Mouse (Mus musculus): ENCODE measurements around the gene Phf7. TPM values are rescaled to one million over a fixed set of nuclear protein-coding genes. Genes with fewer than 3 reads are reported as not detected.

Gene Phf7
- polyA plus RNA-seq, 1 experiment from 2014 or later, result 6.3 TPM

DNA sequence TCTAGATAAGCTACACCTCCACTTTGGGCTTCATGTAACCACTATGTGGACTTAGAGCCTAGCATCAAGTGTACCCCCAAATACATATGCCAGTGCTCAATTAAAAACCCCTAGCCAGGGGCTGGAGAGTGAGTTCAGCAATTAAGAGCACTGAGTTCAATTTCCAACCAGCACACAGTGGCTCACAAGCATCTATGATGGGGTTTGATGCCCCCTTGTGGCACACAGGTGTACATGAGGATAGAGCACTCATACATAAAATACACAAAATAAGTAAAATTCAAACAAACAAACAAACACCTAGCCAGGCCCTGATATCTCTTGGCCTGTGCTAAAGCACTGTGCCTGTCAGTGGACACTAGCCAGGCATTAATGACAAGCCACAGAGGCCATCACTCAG is 55.1 kb downstream of the Phf7 start:
- H3K4me2 ChIP-seq (ENCODE audit: low read depth, low read length), result no peak overlapping the region
- H3K9me3 ChIP-seq (replicated peaks; ENCODE audit: control insufficient read depth, low read length), result no peaks in the 10 kb centered on the region
- no peaks in the 10 kb centered on the region for H3K27me3 ChIP-seq (ENCODE audit: control insufficient read depth, insufficient read depth, low read depth, low read length)
- H3K27ac ChIP-seq (ENCODE audit: low read length), result 0 out of 2 replicates have a peak overlapping the region, but pooled peaks have one; percentile 3
- no peak overlapping the region for H3K9ac ChIP-seq (ENCODE audit: low read depth, low read length)
- no peak overlapping the region for H3K4me3 ChIP-seq (ENCODE audit: low read depth, low read length)
- ATAC-seq (ENCODE audit: low read depth), result no peak
- peaks cover 20% of the 10 kb centered on the region for H3K4me1 ChIP-seq (ENCODE audit: control insufficient read depth, low read depth, low read length)
- H3K36me3 ChIP-seq (ENCODE audit: control insufficient read depth, insufficient read depth), result peaks cover 12% of the 10 kb centered on the region

DNA sequence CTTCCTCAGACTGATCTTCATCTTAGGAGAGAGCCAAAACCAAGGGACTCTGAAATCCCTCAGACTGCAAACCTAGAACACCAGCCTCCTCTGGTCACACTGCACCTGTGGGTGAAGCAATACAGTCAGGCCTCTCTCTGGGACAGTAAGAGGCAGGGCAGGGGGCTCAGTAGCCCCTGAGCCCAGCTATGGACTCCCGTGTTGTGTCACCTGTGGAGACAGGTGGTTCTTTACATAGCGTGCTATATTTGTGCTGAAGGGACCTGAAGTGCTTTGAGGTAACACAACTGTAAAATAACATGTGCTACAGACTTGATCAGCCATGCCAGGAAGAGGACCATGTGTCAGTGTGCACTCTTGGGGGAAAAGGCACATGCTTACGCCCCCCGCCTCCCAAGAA is 55.6 kb downstream of the Phf7 start:
- ATAC-seq (ENCODE audit: low read depth), result no peak
- 74% methylated on average over 4 of the region's 4 CpGs for WGBS (ENCODE audit: insufficient replicate concordance)

DNA sequence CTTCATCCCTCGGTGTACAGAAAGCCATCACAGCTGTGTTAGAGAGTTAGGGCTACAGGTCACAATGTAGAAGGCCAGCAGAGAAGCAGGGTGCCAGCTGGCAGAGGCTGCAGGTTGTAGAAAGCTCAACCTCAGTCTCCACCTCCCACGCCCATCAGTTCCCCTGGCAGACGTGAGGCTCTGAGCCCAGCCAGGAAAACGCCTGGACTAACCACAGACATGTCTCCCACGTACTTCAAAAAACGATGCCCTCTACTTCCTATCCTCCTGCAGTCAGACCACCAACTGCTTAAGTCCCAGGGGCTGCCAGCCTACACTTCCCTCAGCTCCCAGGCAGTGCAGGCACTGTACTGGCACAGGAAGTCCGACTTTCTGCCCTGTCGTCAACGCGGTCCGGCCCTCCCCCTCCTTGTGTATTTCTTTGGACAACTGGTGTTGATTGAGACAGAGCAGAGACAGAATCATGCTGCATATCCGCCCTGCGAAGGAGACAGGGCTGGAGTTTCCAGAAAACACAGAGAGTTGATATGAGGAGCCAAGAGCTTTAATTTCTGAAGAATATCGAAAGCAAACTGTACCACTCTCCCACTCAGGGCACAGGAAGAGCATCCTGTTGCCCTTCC is 56.1 kb downstream of the Phf7 start:
- Histone ChIP-seq H3K4me2 (ENCODE audit: low read depth, low read length) (no peak overlapping the region), H3K9me3 (replicated peaks; ENCODE audit: control insufficient read depth, low read length) (no peaks in the 10 kb centered on the region), H3K4me1 (ENCODE audit: control insufficient read depth, low read depth, low read length) (peaks cover 20% of the 10 kb centered on the region), H3K27me3 (ENCODE audit: control insufficient read depth, insufficient read depth, low read depth, low read length) (no peaks in the 10 kb centered on the region), H3K27ac (ENCODE audit: low read length) (peak overlapping the region; percentile 48), H3K9ac (ENCODE audit: low read depth, low read length) (no peak overlapping the region), H3K4me3 (ENCODE audit: low read depth, low read length) (no peak overlapping the region), H3K36me3 (ENCODE audit: control insufficient read depth, insufficient read depth) (peaks cover 20% of the 10 kb centered on the region)
- WGBS (ENCODE audit: insufficient replicate concordance), result 54% methylated on average over 14 of the region's 14 CpGs
- ATAC-seq (ENCODE audit: low read depth), result no peak

More for the DNA sequence above, 55.6 kb downstream of the Phf7 start:
- H3K9me3 ChIP-seq (replicated peaks; ENCODE audit: control insufficient read depth, low read length), result no peaks in the 10 kb centered on the region
- H3K27me3 ChIP-seq (ENCODE audit: control insufficient read depth, insufficient read depth, low read depth, low read length), result no peaks in the 10 kb centered on the region
- peaks cover 17% of the 10 kb centered on the region for H3K36me3 ChIP-seq (ENCODE audit: control insufficient read depth, insufficient read depth)
- peaks cover 20% of the 10 kb centered on the region for H3K4me1 ChIP-seq (ENCODE audit: control insufficient read depth, low read depth, low read length)
- no peak overlapping the region for H3K4me3 ChIP-seq (ENCODE audit: low read depth, low read length)
- no peak overlapping the region for H3K9ac ChIP-seq (ENCODE audit: low read depth, low read length)
- H3K4me2 ChIP-seq (ENCODE audit: low read depth, low read length), result no peak overlapping the region
- peak overlapping the region; percentile 48 for H3K27ac ChIP-seq (ENCODE audit: low read length)

DNA sequence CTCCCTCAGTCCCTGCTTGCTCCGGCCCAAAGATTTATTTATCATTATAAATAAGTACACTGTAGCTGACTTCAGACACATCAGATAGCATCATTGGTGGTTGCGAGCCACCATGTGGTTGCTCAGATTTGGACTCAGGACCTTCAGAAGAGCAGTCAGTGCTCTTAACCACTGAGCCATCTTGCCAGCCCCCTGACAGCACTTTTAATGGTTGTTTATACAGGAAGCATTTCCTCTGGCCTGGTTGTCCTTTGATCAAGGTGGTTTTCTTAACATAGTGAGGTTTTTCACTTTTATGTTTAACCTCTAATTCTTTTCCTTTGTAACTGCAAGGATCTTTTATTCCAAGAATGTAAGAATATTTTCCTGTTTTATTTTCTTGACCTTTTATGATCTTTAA is 56.7 kb downstream of the Phf7 start:
- no peak overlapping the region for H3K9ac ChIP-seq (ENCODE audit: low read depth, low read length)
- ATAC-seq (ENCODE audit: low read depth), result no peak
- H3K27ac ChIP-seq (ENCODE audit: low read length), result no peak overlapping the region
- no peaks in the 10 kb centered on the region for H3K27me3 ChIP-seq (ENCODE audit: control insufficient read depth, insufficient read depth, low read depth, low read length)
- H3K4me1 ChIP-seq (ENCODE audit: control insufficient read depth, low read depth, low read length), result peaks cover 20% of the 10 kb centered on the region
- H3K36me3 ChIP-seq (ENCODE audit: control insufficient read depth, insufficient read depth), result peaks cover 20% of the 10 kb centered on the region
- WGBS (ENCODE audit: insufficient replicate concordance), result 43% methylated on average over 2 of the region's 2 CpGs
- no peaks in the 10 kb centered on the region for H3K9me3 ChIP-seq (replicated peaks; ENCODE audit: control insufficient read depth, low read length)
- no peak overlapping the region for H3K4me3 ChIP-seq (ENCODE audit: low read depth, low read length)
- no peak overlapping the region for H3K4me2 ChIP-seq (ENCODE audit: low read depth, low read length)

DNA sequence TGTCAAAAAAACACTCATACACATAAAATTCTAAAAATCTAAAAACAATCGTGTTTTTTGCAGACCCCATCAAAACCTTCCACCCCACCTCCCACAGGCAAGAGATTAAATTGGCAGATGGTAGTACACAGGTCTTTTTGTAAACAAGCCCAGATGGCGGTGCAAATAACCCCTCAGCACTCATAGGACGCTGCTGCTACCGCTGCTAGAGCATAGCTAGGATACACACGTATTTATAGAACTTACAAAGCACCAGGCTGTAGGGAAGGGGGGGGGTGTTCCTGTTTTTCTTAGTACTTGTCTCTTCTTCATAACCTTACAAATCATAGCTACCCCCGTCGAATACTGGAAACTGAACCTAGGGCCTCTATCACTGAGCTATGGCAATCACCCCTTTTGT is 57.3 kb downstream of the Phf7 start:
- H3K4me1 ChIP-seq (ENCODE audit: control insufficient read depth, low read depth, low read length), result peaks cover 20% of the 10 kb centered on the region
- H3K9me3 ChIP-seq (replicated peaks; ENCODE audit: control insufficient read depth, low read length), result no peaks in the 10 kb centered on the region
- no peak for ATAC-seq (ENCODE audit: low read depth)
- no peak overlapping the region for H3K9ac ChIP-seq (ENCODE audit: low read depth, low read length)
- no peaks in the 10 kb centered on the region for H3K27me3 ChIP-seq (ENCODE audit: control insufficient read depth, insufficient read depth, low read depth, low read length)
- H3K4me2 ChIP-seq (ENCODE audit: low read depth, low read length), result no peak overlapping the region
- 71% methylated on average over 7 of the region's 7 CpGs for WGBS (ENCODE audit: insufficient replicate concordance)
- no peak overlapping the region for H3K4me3 ChIP-seq (ENCODE audit: low read depth, low read length)
- H3K36me3 ChIP-seq (ENCODE audit: control insufficient read depth, insufficient read depth), result peaks cover 23% of the 10 kb centered on the region
- no peak overlapping the region for H3K27ac ChIP-seq (ENCODE audit: low read length)

DNA sequence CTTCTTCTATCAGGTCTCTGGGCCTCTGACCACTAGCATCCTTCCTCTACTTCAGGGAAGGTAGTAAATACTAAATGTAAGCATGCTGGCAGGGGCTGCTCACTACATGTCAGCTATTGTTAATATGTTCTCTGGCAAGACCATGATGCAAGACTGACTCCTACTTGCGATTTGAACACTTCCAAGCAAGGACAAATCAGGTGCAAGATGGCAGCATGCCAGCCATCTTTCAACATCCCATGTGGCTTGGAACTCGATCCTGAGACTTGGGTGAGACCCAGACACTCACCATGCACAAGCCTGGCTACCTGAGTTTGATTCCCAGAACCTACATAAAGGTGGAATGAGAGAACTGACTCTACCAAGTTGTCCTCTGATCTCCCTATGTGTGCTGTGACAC is 59.2 kb downstream of the Phf7 start:
- no peaks in the 10 kb centered on the region for H3K27me3 ChIP-seq (ENCODE audit: control insufficient read depth, insufficient read depth, low read depth, low read length)
- H3K9me3 ChIP-seq (replicated peaks; ENCODE audit: control insufficient read depth, low read length), result no peaks in the 10 kb centered on the region
- no peak overlapping the region for H3K4me3 ChIP-seq (ENCODE audit: low read depth, low read length)
- 56% methylated on average over 2 of the region's 2 CpGs for WGBS (ENCODE audit: insufficient replicate concordance)
- no peak overlapping the region for H3K27ac ChIP-seq (ENCODE audit: low read length)
- no peak overlapping the region for H3K9ac ChIP-seq (ENCODE audit: low read depth, low read length)
- peaks cover 34% of the 10 kb centered on the region for H3K36me3 ChIP-seq (ENCODE audit: control insufficient read depth, insufficient read depth)
- 0 out of 2 replicates have a peak, but pooled peaks have one; percentile 12 for ATAC-seq (ENCODE audit: low read depth)
- H3K4me1 ChIP-seq (ENCODE audit: control insufficient read depth, low read depth, low read length), result peaks cover 19% of the 10 kb centered on the region
- no peak overlapping the region for H3K4me2 ChIP-seq (ENCODE audit: low read depth, low read length)

DNA sequence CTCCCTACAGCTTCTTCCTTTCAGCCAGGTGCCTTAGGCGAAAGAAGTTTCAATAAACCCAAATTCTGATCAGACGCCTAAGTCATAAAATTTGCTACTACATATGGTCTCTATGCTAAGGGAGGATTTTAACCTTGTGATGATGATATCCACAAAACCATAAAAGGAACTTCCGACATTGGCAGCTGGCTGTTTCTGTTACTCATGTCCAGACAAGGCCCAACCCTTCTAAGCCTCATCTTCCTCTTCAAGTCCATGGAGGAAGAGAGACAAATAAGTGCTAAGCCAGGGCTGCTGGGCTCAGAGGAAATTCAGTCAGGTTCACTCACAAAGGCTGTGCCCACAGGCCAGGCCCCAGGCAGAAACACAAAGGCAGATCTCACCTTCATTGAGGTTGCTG is 61.8 kb downstream of the Phf7 start:
- Histone ChIP-seq H3K27me3 (ENCODE audit: control insufficient read depth, insufficient read depth, low read depth, low read length) (no peaks in the 10 kb centered on the region), H3K9ac (ENCODE audit: low read depth, low read length) (no peak overlapping the region), H3K4me3 (ENCODE audit: low read depth, low read length) (no peak overlapping the region), H3K27ac (ENCODE audit: low read length) (peak overlapping the region; percentile 66), H3K9me3 (replicated peaks; ENCODE audit: control insufficient read depth, low read length) (no peaks in the 10 kb centered on the region), H3K36me3 (ENCODE audit: control insufficient read depth, insufficient read depth) (peaks cover 50% of the 10 kb centered on the region), H3K4me1 (ENCODE audit: control insufficient read depth, low read depth, low read length) (peaks cover 10% of the 10 kb centered on the region), H3K4me2 (ENCODE audit: low read depth, low read length) (no peak overlapping the region)
- no peak for ATAC-seq (ENCODE audit: low read depth)
- WGBS (ENCODE audit: insufficient replicate concordance), result 72% methylated on average over 3 of the region's 3 CpGs

DNA sequence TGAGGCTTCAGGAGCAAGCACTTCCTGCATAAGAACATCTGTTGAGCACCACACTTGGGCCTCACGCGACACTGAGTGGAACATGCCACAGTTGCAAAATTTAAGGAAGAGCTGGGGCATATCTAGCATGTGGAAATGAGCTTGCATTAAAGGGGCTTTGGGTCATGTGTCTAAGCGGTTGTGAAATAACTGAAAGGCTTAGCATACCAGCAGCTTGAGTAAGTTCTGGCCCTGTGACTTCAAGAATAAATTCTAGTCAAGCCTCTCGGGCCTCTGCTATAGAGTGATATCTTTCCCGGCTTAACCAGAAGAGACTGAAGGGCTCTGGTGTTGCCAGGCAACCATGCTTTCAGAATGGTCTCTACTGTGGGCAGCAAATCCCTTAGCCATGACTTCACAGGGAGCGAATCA is 62.3 kb downstream of the Phf7 start:
- H3K27ac ChIP-seq (ENCODE audit: low read length), result peak overlapping the region; percentile 66
- peaks cover 11% of the 10 kb centered on the region for H3K4me1 ChIP-seq (ENCODE audit: control insufficient read depth, low read depth, low read length)
- 73% methylated on average over 6 of the region's 6 CpGs for WGBS (ENCODE audit: insufficient replicate concordance)
- no peak overlapping the region for H3K4me3 ChIP-seq (ENCODE audit: low read depth, low read length)
- no peaks in the 10 kb centered on the region for H3K9me3 ChIP-seq (replicated peaks; ENCODE audit: control insufficient read depth, low read length)
- H3K9ac ChIP-seq (ENCODE audit: low read depth, low read length), result no peak overlapping the region
- H3K36me3 ChIP-seq (ENCODE audit: control insufficient read depth, insufficient read depth), result peaks cover 50% of the 10 kb centered on the region
- no peak overlapping the region for H3K4me2 ChIP-seq (ENCODE audit: low read depth, low read length)
- peak; percentile 51 for ATAC-seq (ENCODE audit: low read depth)
- no peaks in the 10 kb centered on the region for H3K27me3 ChIP-seq (ENCODE audit: control insufficient read depth, insufficient read depth, low read depth, low read length)
